Mouse (Mus musculus) heart, adult 2 months (tissue): ENCODE measurements at regions not wholly inside any gene's neighbourhood (a gene's known extent, or its start where the extent isn't known, plus 50 kb on each side); places are given as distances from the start of the nearest gene placed in this dataset.

Experiments
- DNase-seq, 2 experiments: peaks; one replicate each; pipeline ENCODE4 v3.0.0; 2021
- H3K27ac ChIP-seq: fragments of 200-600 bp; 2 replicates; pipeline ENCODE4 v1.8.1; 2022
- H3K27me3 ChIP-seq: fragments of 200-500 bp; 2 replicates; pipeline ENCODE4 v1.6.1; 2012; ENCODE audit warnings: mild to moderate bottlenecking, low read length, inconsistent platforms, mixed read lengths; ENCODE audit not compliant: control insufficient read depth, insufficient read depth
- H3K36me3 ChIP-seq: fragments of 200-500 bp; 2 replicates; pipeline ENCODE4 v1.6.1; 2012; ENCODE audit warnings: low read length, inconsistent platforms; ENCODE audit not compliant: control insufficient read depth, insufficient read depth
- H3K4me1 ChIP-seq: fragments of 200-500 bp; 2 replicates; pipeline ENCODE4 v1.6.1; 2011; ENCODE audit warnings: low read length; ENCODE audit not compliant: control insufficient read depth, insufficient read depth
- H3K4me3 ChIP-seq: fragments of 200-600 bp; 2 replicates; pipeline ENCODE4 v1.8.1; 2022
- H3K79me2 ChIP-seq: fragments of 200-500 bp; replicated peaks from 2 replicates; pipeline ENCODE4 v1.6.1; 2012; ENCODE audit warnings: mild to moderate bottlenecking, inconsistent platforms, low read length, moderate library complexity, mixed read lengths; ENCODE audit not compliant: control insufficient read depth, insufficient read depth
- H3K9ac ChIP-seq: fragments of 200-500 bp; 2 replicates; pipeline ENCODE4 v1.6.1; 2012; ENCODE audit warnings: low read depth, mild to moderate bottlenecking, control low read depth, inconsistent platforms, low read length, mixed read lengths
- CTCF ChIP-seq: fragments of 200-600 bp; IDR thresholded peaks from 2 replicates; pipeline ENCODE4 v1.8.1; 2022; ENCODE audit warnings: antibody characterized with exemption, mild to moderate bottlenecking, moderate library complexity
- POLR2A ChIP-seq: fragments of 200-500 bp; IDR thresholded peaks from 2 replicates; pipeline ENCODE4 v1.6.1; 2011; ENCODE audit warnings: mild to moderate bottlenecking, low read depth, low read length, control low read depth; ENCODE audit not compliant: insufficient read depth
- WGBS: fragments of 180-500 bp; shearing (Covaris S2); methylation state at CpG from one replicate; pipeline ENCODE4 v1.1.7; 2018; 5-methylcytosine and 5-hydroxymethylcytosine counted together
- intact Hi-C: fragments of 180-260 bp; cut with DNase I; formaldehyde crosslinking; loops from one replicate; pipeline ENCODE4 v1.15.1; 2025

- Histone ChIP-seq H3K27ac (no peak overlapping the region), H3K9ac (no peak overlapping the region), H3K79me2 (no peaks in the 10 kb centered on the region), H3K4me1 (no peaks in the 10 kb centered on the region), H3K36me3 (no peaks in the 10 kb centered on the region), H3K4me3 (no peak overlapping the region), H3K27me3 (no peaks in the 10 kb centered on the region)
- intact Hi-C loops, result loop anchor here (2.0 to 5.0 kb wide), 2 partner anchors 186 to 285 kb away; no protein-coding TSS in a partner anchor
- TF ChIP-seq CTCF (peak; percentile 67), POLR2A (no peak)
- no peak for DNase-seq
- WGBS, result 0% methylated on average over 1 of the region's 1 CpGs
Measured at GRCm38 (mm10) chrX:106766812-106767211, 73.6 kb downstream of the Rtl3 start.
